Mouse (Mus musculus): ENCODE data around the gene Elmod3. TPM values are rescaled to one million over a fixed set of nuclear protein-coding genes. Genes with fewer than 3 reads are reported as not detected.

Gene Elmod3
- polyA plus RNA-seq, 1 experiment: 11.4 TPM

DNA sequence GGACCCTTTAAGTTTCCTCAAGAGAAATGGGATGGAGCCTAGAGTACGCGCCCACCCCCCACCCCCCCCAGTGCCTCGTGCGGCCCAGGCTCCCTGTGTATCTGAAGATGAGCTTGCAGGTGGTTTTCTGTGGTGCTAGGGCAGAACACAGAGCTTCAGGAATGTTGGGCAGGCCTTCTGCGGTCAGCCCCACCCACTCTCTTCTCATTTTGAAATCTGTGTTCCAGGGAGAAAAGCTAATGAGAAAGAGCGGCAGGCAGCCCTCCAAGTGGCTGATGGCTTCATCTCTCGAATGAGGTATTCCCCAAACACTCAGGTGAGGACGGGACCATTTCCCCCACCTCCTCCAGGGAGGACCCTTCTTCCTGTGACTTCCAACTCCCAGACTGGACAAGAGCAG is 37.4 kb downstream of the Elmod3 start:
- Histone ChIP-seq H3K4me1 (peaks cover 20% of the 10 kb centered on the region), H3K27me3 (replicated peaks) (peaks cover 20% of the 10 kb centered on the region), H3K9me3 (no peaks in the 10 kb centered on the region), H3K4me3 (replicated peaks) (no peak overlapping the region), H3K36me3 (replicated peaks; ENCODE audit: low read length) (peaks cover 55% of the 10 kb centered on the region)
- TF ChIP-seq GATA1 (IDR thresholded peaks at IDR 0.05; ENCODE audit: borderline replicate concordance, low read length): no peak
- TF ChIP-seq FLI1 (IDR thresholded peaks at IDR 0.05; ENCODE audit: low read length): no peak

DNA sequence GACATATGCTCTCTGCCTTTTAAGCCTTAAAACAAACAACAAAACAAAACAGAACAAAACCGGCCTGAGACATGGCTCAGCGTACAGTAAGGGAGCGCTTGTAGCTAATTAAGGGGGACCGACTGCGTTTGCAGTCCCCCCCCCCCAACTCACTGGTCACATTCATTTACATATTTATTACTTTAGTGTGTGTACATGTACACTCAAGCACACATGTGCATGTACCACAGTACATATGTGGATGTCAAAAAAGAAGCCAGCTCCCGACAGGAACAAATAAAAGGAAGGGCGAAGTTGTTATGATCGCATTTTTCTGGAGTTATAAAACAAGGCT is 45.2 kb downstream of the Elmod3 start:
- Histone ChIP-seq H3K9me3 (no peaks in the 10 kb centered on the region), H3K4me1 (peaks cover 66% of the 10 kb centered on the region), H3K27me3 (replicated peaks) (peaks cover 16% of the 10 kb centered on the region), H3K36me3 (replicated peaks; ENCODE audit: low read length) (peaks cover 22% of the 10 kb centered on the region), H3K4me3 (replicated peaks) (peak overlapping the region; percentile 91)
- TF ChIP-seq FLI1 (IDR thresholded peaks at IDR 0.05; ENCODE audit: low read length) (no peak), GATA1 (IDR thresholded peaks at IDR 0.05; ENCODE audit: borderline replicate concordance, low read length) (no peak)

DNA sequence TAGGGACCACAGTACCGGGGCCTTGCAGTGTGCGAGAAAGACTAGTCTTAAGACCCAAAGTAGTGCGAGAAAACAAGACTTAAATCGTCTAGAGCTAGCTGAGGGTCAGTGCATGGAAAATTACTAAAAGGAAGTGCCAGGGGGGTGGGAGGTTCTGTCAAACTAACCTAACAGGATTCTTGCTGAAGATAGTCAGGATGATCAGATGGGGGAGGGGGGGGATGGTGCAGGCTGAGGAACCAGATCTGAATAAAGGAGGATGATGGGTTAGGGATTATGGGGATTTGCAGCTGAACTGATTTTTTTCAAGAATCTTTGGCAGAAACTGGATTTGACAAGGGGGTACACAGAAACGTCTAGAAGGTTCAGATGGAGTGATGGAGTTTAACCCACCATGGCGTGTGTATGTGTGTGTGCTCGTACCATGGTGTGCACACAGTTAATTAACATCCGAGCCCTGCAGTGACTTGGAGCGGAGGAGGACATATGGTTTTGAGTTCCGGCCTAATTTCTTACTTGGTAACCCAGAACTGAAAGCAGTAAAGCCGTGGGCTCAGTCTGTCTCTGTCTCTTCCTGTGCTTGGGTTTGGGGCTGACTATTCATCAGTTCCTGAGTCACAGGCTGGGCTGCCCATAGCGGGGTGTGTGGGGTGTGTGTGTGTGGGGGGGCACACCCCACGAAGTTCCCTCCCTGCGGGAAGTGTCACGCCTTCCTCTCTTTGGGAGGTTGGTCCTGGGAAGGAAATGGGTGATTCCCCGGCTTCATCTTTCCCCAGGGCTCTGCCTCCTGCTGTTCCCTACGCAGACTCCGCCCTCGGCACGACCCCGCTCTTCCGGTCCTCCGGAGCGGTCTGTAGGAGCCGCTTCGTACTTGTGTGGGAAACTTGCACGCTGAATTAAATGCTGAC is 45.8 kb downstream of the Elmod3 start:
- peak overlapping the region; percentile 91 for H3K4me3 ChIP-seq (replicated peaks)
- TF ChIP-seq FLI1 (IDR thresholded peaks at IDR 0.05; ENCODE audit: low read length) (peak; percentile 38; the same call in 1 of the 2 replicates), GATA1 (IDR thresholded peaks at IDR 0.05; ENCODE audit: borderline replicate concordance, low read length) (no peak)
- peaks cover 61% of the 10 kb centered on the region for H3K4me1 ChIP-seq
- no peaks in the 10 kb centered on the region for H3K9me3 ChIP-seq
- peaks cover 16% of the 10 kb centered on the region for H3K36me3 ChIP-seq (replicated peaks; ENCODE audit: low read length)
- peaks cover 13% of the 10 kb centered on the region for H3K27me3 ChIP-seq (replicated peaks)

GRCm38 (mm10) chr6:72550503-72551100 is 47.6 kb downstream of the Elmod3 start:
- Histone ChIP-seq H3K36me3 (replicated peaks; ENCODE audit: low read length) (peaks cover 14% of the 10 kb centered on the region), H3K27me3 (replicated peaks) (peaks cover 13% of the 10 kb centered on the region)

DNA sequence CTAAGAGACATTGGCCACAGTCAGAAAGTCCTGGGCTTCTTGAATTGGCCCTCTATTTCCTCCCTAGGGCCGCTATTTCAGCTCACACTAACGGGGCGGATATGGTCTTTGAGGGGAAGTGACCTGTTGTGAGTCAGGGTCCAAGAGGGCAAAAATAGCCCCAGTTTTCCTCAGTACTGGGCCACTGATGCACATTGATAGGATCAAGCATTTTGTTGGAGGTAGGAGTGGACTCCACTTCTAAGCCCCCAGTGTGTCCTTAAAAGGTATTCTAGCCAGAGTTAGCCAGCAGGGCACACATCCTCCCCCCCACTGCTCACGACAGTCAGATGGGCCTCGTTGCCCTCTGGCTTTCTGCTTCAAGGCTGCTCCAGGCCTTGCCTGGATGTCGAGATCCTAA is 48.2 kb downstream of the Elmod3 start:
- Histone ChIP-seq H3K4me1 (peaks cover 65% of the 10 kb centered on the region), H3K9me3 (0 out of 2 replicates have a peak, but pooled peaks cover 5% of the 10 kb centered on the region), H3K36me3 (replicated peaks; ENCODE audit: low read length) (peaks cover 8% of the 10 kb centered on the region), H3K4me3 (replicated peaks) (peak overlapping the region; percentile 87), H3K27me3 (replicated peaks) (peaks cover 13% of the 10 kb centered on the region)
- TF ChIP-seq FLI1 (IDR thresholded peaks at IDR 0.05; ENCODE audit: low read length) (no peak), GATA1 (IDR thresholded peaks at IDR 0.05; ENCODE audit: borderline replicate concordance, low read length) (no peak)

More at GRCm38 (mm10) chr6:72550503-72551100, 47.6 kb downstream of the Elmod3 start:
- Histone ChIP-seq H3K9me3 (0 out of 2 replicates have a peak, but pooled peaks cover 5% of the 10 kb centered on the region), H3K4me3 (replicated peaks) (peak overlapping the region; percentile 87), H3K4me1 (peaks cover 61% of the 10 kb centered on the region)
- no peak for TF ChIP-seq FLI1 (IDR thresholded peaks at IDR 0.05; ENCODE audit: low read length)
- no peak for TF ChIP-seq GATA1 (IDR thresholded peaks at IDR 0.05; ENCODE audit: borderline replicate concordance, low read length)

GRCm38 (mm10) chr6:72549041-72549580 is 49.1 kb downstream of the Elmod3 start:
- Histone ChIP-seq H3K4me1 (peaks cover 74% of the 10 kb centered on the region), H3K36me3 (replicated peaks; ENCODE audit: low read length) (peaks cover 5% of the 10 kb centered on the region), H3K27me3 (replicated peaks) (peaks cover 13% of the 10 kb centered on the region), H3K9me3 (0 out of 2 replicates have a peak, but pooled peaks cover 5% of the 10 kb centered on the region), H3K4me3 (replicated peaks) (peak overlapping the region; percentile 87)
- TF ChIP-seq FLI1 (IDR thresholded peaks at IDR 0.05; ENCODE audit: low read length) (no peak), GATA1 (IDR thresholded peaks at IDR 0.05; ENCODE audit: borderline replicate concordance, low read length) (no peak)

DNA sequence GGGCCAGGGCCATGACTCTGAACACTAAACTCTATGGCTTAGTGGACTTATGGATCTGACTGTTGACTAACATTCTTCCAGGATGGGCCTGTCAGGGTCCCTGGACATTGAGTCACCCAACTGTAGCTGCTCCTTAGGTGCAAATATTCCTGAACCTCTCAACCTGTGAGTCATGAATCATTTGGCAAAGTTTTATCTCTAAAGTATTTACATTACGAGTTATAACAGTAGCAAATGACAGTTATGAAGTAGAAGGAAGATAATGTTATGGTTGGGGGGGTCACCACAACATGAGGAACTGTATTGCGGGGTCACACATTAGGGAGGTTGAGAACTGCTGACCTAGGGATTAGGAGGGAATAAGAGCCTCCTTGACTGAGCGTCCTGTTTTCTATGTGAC is 50.4 kb downstream of the Elmod3 start:
- Histone ChIP-seq H3K4me1 (peaks cover 77% of the 10 kb centered on the region), H3K9me3 (0 out of 2 replicates have a peak, but pooled peaks cover 5% of the 10 kb centered on the region), H3K36me3 (replicated peaks; ENCODE audit: low read length) (peaks cover 5% of the 10 kb centered on the region), H3K27me3 (replicated peaks) (peaks cover 13% of the 10 kb centered on the region), H3K4me3 (replicated peaks) (no peak overlapping the region)
- TF ChIP-seq GATA1 (IDR thresholded peaks at IDR 0.05; ENCODE audit: borderline replicate concordance, low read length): no peak
- no peak for TF ChIP-seq FLI1 (IDR thresholded peaks at IDR 0.05; ENCODE audit: low read length)

GRCm38 (mm10) chr6:72547121-72547520 is 51.1 kb downstream of the Elmod3 start:
- peaks cover 5% of the 10 kb centered on the region for H3K36me3 ChIP-seq (replicated peaks; ENCODE audit: low read length)
- no peak overlapping the region for H3K4me3 ChIP-seq (replicated peaks)
- H3K9me3 ChIP-seq: 0 out of 2 replicates have a peak, but pooled peaks cover 5% of the 10 kb centered on the region
- H3K27me3 ChIP-seq (replicated peaks): peaks cover 13% of the 10 kb centered on the region
- H3K4me1 ChIP-seq: peaks cover 72% of the 10 kb centered on the region
- no peak for TF ChIP-seq GATA1 (IDR thresholded peaks at IDR 0.05; ENCODE audit: borderline replicate concordance, low read length)
- TF ChIP-seq FLI1 (IDR thresholded peaks at IDR 0.05; ENCODE audit: low read length): no peak

DNA sequence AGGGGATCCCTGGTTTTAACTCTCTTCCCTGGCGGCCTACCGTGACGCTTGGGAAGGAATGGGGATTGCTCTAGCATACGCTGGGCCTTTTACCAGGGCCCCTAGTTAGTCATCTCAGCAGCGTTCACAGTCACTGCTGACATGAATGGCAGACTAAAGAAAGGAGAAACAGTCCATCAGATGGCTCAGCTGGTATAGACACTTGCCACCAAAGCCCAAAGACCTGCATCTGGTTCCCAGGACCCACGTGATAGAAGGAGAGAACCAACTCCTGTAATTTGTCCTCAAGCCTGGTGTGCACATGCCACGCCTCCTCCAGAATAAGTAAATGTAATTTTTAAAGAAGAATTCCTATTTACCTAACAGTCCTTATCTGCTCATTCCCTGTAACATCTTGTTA is 52.8 kb downstream of the Elmod3 start:
- Histone ChIP-seq H3K36me3 (replicated peaks; ENCODE audit: low read length) (peaks cover 5% of the 10 kb centered on the region), H3K4me1 (peaks cover 54% of the 10 kb centered on the region), H3K9me3 (peaks cover 11% of the 10 kb centered on the region), H3K27me3 (replicated peaks) (peaks cover 4% of the 10 kb centered on the region), H3K4me3 (replicated peaks) (peak overlapping the region; percentile 62)
- TF ChIP-seq FLI1 (IDR thresholded peaks at IDR 0.05; ENCODE audit: low read length) (no peak), GATA1 (IDR thresholded peaks at IDR 0.05; ENCODE audit: borderline replicate concordance, low read length) (no peak)
